In genomic region chr2:44633971-44634370, GRCm38 (mm10) we compare ENCODE assay signal across 27 mouse cellular contexts.
DNase-seq lines count a peak whose midpoint lies in the region; ATAC-seq and TF ChIP-seq lines count a peak whose summit lies in the region.
"Had no signal": no experiment of that assay in that cellular context is flagged by ENCODE, and none has a peak within 500 bp of the region (broad histone marks: within the 10 kb centered on the region; RNA-seq: fewer than 3 reads in every experiment).

No protein-coding gene starts in this region.

- ATAC-seq in hindbrain, embryonic 14.5 days (ENCODE audit: low FRiP score) = no peak
- 0 out of 2 replicates have a peak, but pooled peaks have one; percentile 23 for ATAC-seq in neural tube, embryonic 13.5 days (ENCODE audit: low read depth)
- no peak for ATAC-seq in midbrain, embryonic 14.5 days (ENCODE audit: low FRiP score, low TSS enrichment)
- ATAC-seq: forebrain, postnatal 0 days; inflammation-experienced regulatory T-cells, adult 6 months; liver, embryonic 12.5 days; Patski had no signal

- no peak overlapping the region for H3K4me3 ChIP-seq in hindbrain, embryonic 14.5 days (replicated peaks; ENCODE audit: low read length)
- no peak overlapping the region for H3K4me3 ChIP-seq in hindbrain, embryonic 10.5 days
- H3K4me3 ChIP-seq in neural tube, embryonic 13.5 days = no peak overlapping the region
- no peak overlapping the region for H3K4me3 ChIP-seq in midbrain, embryonic 14.5 days (replicated peaks; ENCODE audit: low read depth, low read length)
- no peak overlapping the region for H3K4me3 ChIP-seq in kidney, adult 2 months (ENCODE audit: insufficient read depth, low read depth, low read length)
- H3K4me3 ChIP-seq: embryonic facial prominence, embryonic 15.5 days; heart, adult 2 months; limb, embryonic 13.5 days; liver, embryonic 12.5 days had no signal

- peaks cover 10% of the 10 kb centered on the region; the same call in 1 of the 2 replicates for H3K4me1 ChIP-seq in hindbrain, embryonic 14.5 days (replicated peaks; ENCODE audit: control insufficient read depth, insufficient read depth, low read length)
- peaks cover 5% of the 10 kb centered on the region; the same call in 1 of the 2 replicates for H3K4me1 ChIP-seq in hindbrain, embryonic 10.5 days (replicated peaks)
- H3K4me1 ChIP-seq in neural tube, embryonic 13.5 days (replicated peaks) = peaks cover 25% of the 10 kb centered on the region
- H3K4me1 ChIP-seq in midbrain, embryonic 14.5 days (ENCODE audit: control insufficient read depth, insufficient read depth, low read length) = peaks cover 2% of the 10 kb centered on the region; the same call in 1 of the 2 replicates
- H3K4me1 ChIP-seq in kidney, adult 2 months (ENCODE audit: control insufficient read depth, insufficient read depth, low read length) = no peaks in the 10 kb centered on the region
- H3K4me1 ChIP-seq: limb, embryonic 13.5 days; liver, embryonic 12.5 days had no signal

- H3K36me3 ChIP-seq in hindbrain, embryonic 14.5 days (replicated peaks; ENCODE audit: control insufficient read depth, insufficient read depth) = no peaks in the 10 kb centered on the region
- H3K36me3 ChIP-seq in hindbrain, embryonic 10.5 days = no peaks in the 10 kb centered on the region
- no peaks in the 10 kb centered on the region for H3K36me3 ChIP-seq in neural tube, embryonic 13.5 days
- no peaks in the 10 kb centered on the region for H3K36me3 ChIP-seq in midbrain, embryonic 14.5 days (ENCODE audit: control insufficient read depth, insufficient read depth, low read length)
- H3K36me3 ChIP-seq in kidney, adult 2 months (ENCODE audit: control insufficient read depth, insufficient read depth, low read length) = no peaks in the 10 kb centered on the region
- H3K36me3 ChIP-seq: embryonic facial prominence, embryonic 15.5 days; G1E; limb, embryonic 13.5 days; liver, embryonic 12.5 days had no signal

- 60% methylated on average over 8 of the region's 8 CpGs for WGBS in hindbrain, embryonic 14.5 days
- 87% methylated on average over 8 of the region's 8 CpGs for WGBS in hindbrain, embryonic 10.5 days
- 41% methylated on average over 8 of the region's 8 CpGs for WGBS in neural tube, embryonic 13.5 days
- WGBS in midbrain, embryonic 14.5 days = 35% methylated on average over 8 of the region's 8 CpGs
- 90% methylated on average over 8 of the region's 8 CpGs for WGBS in kidney, adult 2 months

- H3K4me2 ChIP-seq in hindbrain, embryonic 14.5 days (replicated peaks) = no peak overlapping the region; the same call in 1 of the 2 replicates
- H3K4me2 ChIP-seq in neural tube, embryonic 13.5 days = no peak overlapping the region
- no peak overlapping the region for H3K4me2 ChIP-seq in midbrain, embryonic 14.5 days (ENCODE audit: low read length)
- H3K4me2 ChIP-seq: embryonic facial prominence, embryonic 15.5 days; limb, embryonic 13.5 days; liver, embryonic 12.5 days had no signal

- no peaks in the 10 kb centered on the region for H3K27me3 ChIP-seq in hindbrain, embryonic 14.5 days (ENCODE audit: control insufficient read depth, insufficient read depth, low read length)
- H3K27me3 ChIP-seq in hindbrain, embryonic 10.5 days (ENCODE audit: insufficient read depth, poor library complexity, severe bottlenecking) = no peaks in the 10 kb centered on the region
- H3K27me3 ChIP-seq in neural tube, embryonic 13.5 days = no peaks in the 10 kb centered on the region
- H3K27me3 ChIP-seq in midbrain, embryonic 14.5 days (ENCODE audit: control insufficient read depth, insufficient read depth, low read length) = no peaks in the 10 kb centered on the region
- H3K27me3 ChIP-seq in kidney, adult 2 months (replicated peaks; ENCODE audit: control insufficient read depth, insufficient read depth, low read length) = no peaks in the 10 kb centered on the region
- H3K27me3 ChIP-seq: CH12.LX; embryonic facial prominence, embryonic 15.5 days; limb, embryonic 13.5 days; liver, embryonic 12.5 days; Patski had no signal

- no peak overlapping the region for H3K9ac ChIP-seq in hindbrain, embryonic 14.5 days
- no peak overlapping the region for H3K9ac ChIP-seq in neural tube, embryonic 13.5 days
- no peak overlapping the region for H3K9ac ChIP-seq in midbrain, embryonic 14.5 days (replicated peaks; ENCODE audit: low read length)
- H3K9ac ChIP-seq: embryonic facial prominence, embryonic 15.5 days; forebrain, postnatal 0 days; limb, embryonic 13.5 days; liver, embryonic 12.5 days had no signal

- no peak for TF ChIP-seq POLR2A in kidney, adult 2 months (IDR thresholded peaks at IDR 0.05; ENCODE audit: low read depth, low read length)

- H3K9me3 ChIP-seq in hindbrain, embryonic 14.5 days (ENCODE audit: control insufficient read depth, low read length) = no peaks in the 10 kb centered on the region
- no peaks in the 10 kb centered on the region for H3K9me3 ChIP-seq in hindbrain, embryonic 10.5 days
- no peaks in the 10 kb centered on the region for H3K9me3 ChIP-seq in neural tube, embryonic 13.5 days
- no peaks in the 10 kb centered on the region for H3K9me3 ChIP-seq in midbrain, embryonic 14.5 days (ENCODE audit: control insufficient read depth, low read length)
- H3K9me3 ChIP-seq: embryonic facial prominence, embryonic 15.5 days; G1E; limb, embryonic 13.5 days; liver, embryonic 12.5 days had no signal

- peak overlapping the region; percentile 41 for H3K27ac ChIP-seq in hindbrain, embryonic 14.5 days
- no peak overlapping the region for H3K27ac ChIP-seq in hindbrain, embryonic 10.5 days
- H3K27ac ChIP-seq in neural tube, embryonic 13.5 days (replicated peaks) = peak overlapping the region; percentile 57; the same call in 1 of the 2 replicates
- peak overlapping the region; percentile 2; the same call in 1 of the 2 replicates for H3K27ac ChIP-seq in midbrain, embryonic 14.5 days (replicated peaks; ENCODE audit: low read depth, low read length)
- H3K27ac ChIP-seq in kidney, adult 2 months (ENCODE audit: insufficient read depth, low read depth, low read length) = no peak overlapping the region
- H3K27ac ChIP-seq: embryonic facial prominence, embryonic 15.5 days; heart, adult 2 months; limb, embryonic 13.5 days; liver, embryonic 12.5 days; stomach, postnatal 0 days had no signal

- no peak for DNase-seq in hindbrain, embryonic 14.5 days (ENCODE audit: low spot score)
- DNase-seq in hindbrain, embryonic 10.5 days (ENCODE audit: low spot score) = no peak
- no peak for DNase-seq in neural tube, embryonic 10.5 days (ENCODE audit: extremely low spot score, low spot score)
- DNase-seq in midbrain, embryonic 14.5 days = peak; percentile 48
- peak; percentile 48 for DNase-seq in retina, postnatal 7 days (ENCODE audit: low read depth, low spot score)
- no peak for DNase-seq in kidney, adult 2 months
- DNase-seq: B cell, adult 2 months; cerebellum, adult 11-12 months; cerebellum, postnatal 14 days; forebrain, postnatal 0 days; gastrocnemius, postnatal 25 days; heart, adult 2 months; kidney, adult 8-10 months; kidney, postnatal 10 days; lung, adult 18-20 months; lung, postnatal 10 days; thymus, adult 2 months; thymus, postnatal 4 days had no signal

- TF ChIP-seq CTCF in kidney, adult 2 months (conservative IDR thresholded peaks at IDR 0.05; ENCODE audit: insufficient read depth, insufficient read length, low read depth, low read length) = no peak

Comparison
In these comparisons a context has a peak if more than half of its experiments do, and no peak if none do; other contexts are left out.
1. H3K27ac ChIP-seq: peak in hindbrain, embryonic 14.5 days (single experiment), neural tube, embryonic 13.5 days (single experiment) and midbrain, embryonic 14.5 days (single experiment); none in hindbrain, embryonic 10.5 days (single experiment) and kidney, adult 2 months (single experiment).
2. DNase-seq: peak in midbrain, embryonic 14.5 days (single experiment) and retina, postnatal 7 days (single experiment); none in hindbrain, embryonic 14.5 days (single experiment), hindbrain, embryonic 10.5 days (single experiment), neural tube, embryonic 10.5 days (single experiment) and kidney, adult 2 months (single experiment).